Mouse (Mus musculus): ENCODE data around the gene Sytl1. TPM values are rescaled to one million over a fixed set of nuclear protein-coding genes. Genes with fewer than 3 reads are reported as not detected.

The Sytl1 gene
- polyA plus RNA-seq, 1 experiment from 2014 or later = 1.6 TPM

DNA sequence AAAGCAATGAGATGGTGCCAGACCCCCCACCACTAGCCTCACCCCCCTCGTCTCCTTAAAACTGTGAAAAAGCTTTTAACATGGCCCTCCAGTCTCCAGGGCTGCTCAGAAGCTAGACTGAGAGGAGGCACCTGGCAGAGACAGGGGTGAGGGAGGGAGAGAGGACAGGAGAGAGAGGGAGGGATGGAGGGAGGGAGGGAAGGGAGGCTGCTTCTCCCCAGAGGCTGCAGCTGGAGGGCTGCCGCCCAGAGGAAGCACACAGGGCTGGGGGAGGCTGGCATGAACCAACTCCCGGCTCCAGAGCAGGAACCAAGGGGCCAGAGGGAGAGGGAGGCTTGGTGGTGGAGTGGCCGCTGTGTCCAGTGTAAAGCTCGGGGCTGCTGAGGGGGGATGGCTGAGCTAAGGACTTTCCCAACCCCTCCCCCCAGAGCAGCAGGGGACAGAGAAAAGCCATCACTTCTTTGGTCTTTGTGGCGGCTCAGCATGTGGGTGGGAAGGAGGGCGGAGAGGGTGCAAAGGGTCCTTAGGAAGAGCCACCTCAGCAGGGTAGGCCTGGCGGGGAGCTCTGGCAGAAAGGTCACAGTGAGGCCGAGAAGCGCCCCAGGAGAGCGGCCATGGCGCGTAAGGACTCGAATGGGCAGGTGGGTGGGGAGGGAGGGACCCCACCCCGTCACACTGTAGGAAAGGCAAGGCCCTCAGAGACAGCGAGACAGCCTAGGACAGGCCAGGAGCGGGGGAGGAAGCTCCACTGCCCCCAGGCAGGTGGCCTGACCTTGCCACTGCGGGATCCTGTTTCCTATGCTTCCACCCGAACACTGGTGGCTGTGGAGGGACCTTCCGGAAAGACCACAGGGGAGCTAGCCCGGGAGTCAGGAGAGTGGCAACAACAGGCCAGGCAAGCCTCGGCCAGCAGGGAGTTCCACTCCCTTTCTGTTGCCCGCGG is 30.3 kb upstream of the Sytl1 start:
- Histone ChIP-seq H3K4me3 (peak overlapping the region; percentile 33), H3K4me1 (peaks cover 36% of the 10 kb centered on the region), H3K36me3 (replicated peaks) (peaks cover 51% of the 10 kb centered on the region), H3K27ac (replicated peaks) (peak overlapping the region; percentile 82), H3K9me3 (no peaks in the 10 kb centered on the region), H3K27me3 (replicated peaks; ENCODE audit: low read depth, poor library complexity, severe bottlenecking) (peaks cover 12% of the 10 kb centered on the region)
- WGBS = 7% methylated on average over 24 of the region's 24 CpGs
- peak; percentile 46 for DNase-seq (ENCODE audit: low spot score)

DNA sequence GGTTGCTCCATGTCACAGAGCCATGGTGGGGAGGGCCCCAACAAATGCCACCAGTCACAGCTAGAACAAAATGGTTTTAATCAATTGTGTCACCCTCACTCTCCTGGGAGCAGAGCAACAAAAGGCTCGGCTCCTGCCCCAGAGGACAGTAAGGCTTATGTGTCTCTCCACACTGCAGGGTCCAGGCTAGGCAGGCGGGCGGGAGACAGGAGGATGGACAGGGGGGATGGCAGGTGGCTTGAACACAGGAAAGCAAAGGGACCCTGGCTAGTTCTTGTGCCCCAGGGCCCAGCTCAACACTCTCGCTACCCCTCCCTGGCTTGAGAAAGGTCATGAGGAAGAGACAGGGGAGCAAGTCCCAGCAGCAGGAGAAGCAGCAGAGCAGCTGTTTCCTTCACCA is 29.5 kb upstream of the Sytl1 start:
- H3K4me3 ChIP-seq = no peak overlapping the region
- peaks cover 28% of the 10 kb centered on the region for H3K4me1 ChIP-seq
- peak overlapping the region; percentile 82 for H3K27ac ChIP-seq (replicated peaks)
- DNase-seq (ENCODE audit: low spot score) = no peak
- 65% methylated on average over 4 of the region's 4 CpGs for WGBS
- peaks cover 46% of the 10 kb centered on the region for H3K36me3 ChIP-seq (replicated peaks)
- H3K27me3 ChIP-seq (replicated peaks; ENCODE audit: low read depth, poor library complexity, severe bottlenecking) = peaks cover 12% of the 10 kb centered on the region
- H3K9me3 ChIP-seq = no peaks in the 10 kb centered on the region

DNA sequence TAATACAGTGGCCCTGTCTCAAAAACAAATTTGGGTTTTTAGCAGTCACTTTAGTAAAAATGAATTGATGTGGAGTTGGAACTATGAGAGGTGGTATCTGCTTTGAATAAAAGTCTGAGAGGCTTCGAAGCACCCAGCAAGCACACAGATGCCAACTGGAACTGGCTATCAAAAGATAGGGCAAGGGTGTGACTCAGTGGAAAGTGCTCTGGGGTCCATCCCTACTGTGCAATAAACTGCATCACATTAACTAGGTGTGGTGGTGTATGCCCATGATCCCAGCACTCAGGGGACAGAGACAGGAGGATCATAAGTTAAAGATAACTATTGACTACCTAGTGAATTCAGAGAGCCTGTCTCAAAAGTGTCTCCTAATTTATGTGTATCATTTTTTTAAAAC is 28.3 kb upstream of the Sytl1 start:
- no peak for DNase-seq (ENCODE audit: low spot score)
- no peak overlapping the region for H3K27ac ChIP-seq (replicated peaks)

DNA sequence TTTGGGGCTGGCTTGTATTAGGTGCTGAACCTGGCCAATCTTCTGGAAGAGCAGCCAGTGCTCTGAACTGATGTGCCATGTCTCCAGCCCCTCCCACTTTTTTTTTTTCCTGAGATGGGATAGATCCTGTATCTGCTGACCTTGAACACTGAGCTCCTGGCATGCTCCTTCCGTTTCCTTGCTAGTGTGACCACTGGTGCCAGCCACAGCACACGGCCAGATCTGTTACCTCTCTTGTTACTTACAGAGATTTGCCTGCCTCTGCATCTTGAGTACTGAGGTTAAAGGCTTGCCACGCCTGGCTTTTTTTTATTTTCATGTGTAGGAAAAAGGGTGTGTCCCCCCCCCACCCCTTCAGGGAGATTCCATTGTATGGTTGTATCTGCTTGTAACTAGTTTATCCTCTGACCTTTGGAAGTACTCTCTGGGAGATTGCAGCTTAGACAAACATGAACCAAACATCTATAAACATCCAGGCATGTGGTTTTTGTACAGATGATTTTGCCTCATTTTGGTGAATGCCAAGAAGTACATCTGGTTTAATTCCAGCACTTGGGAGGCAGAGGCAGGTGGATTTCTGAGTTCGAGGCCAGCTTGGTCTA is 23.7 kb upstream of the Sytl1 start:
- WGBS = 85% methylated on average over 4 of the region's 4 CpGs
- no peaks in the 10 kb centered on the region for H3K9me3 ChIP-seq

More for the DNA sequence above, 28.3 kb upstream of the Sytl1 start:
- H3K4me1 ChIP-seq = peaks cover 26% of the 10 kb centered on the region
- H3K36me3 ChIP-seq (replicated peaks) = peaks cover 35% of the 10 kb centered on the region
- H3K27me3 ChIP-seq (replicated peaks; ENCODE audit: low read depth, poor library complexity, severe bottlenecking) = peaks cover 12% of the 10 kb centered on the region
- 93% methylated on average over 1 of the region's 1 CpGs for WGBS
- H3K9me3 ChIP-seq = no peaks in the 10 kb centered on the region
- no peak overlapping the region for H3K4me3 ChIP-seq

GRCm38 (mm10) chr4:133285950-133286349 is 23.0 kb upstream of the Sytl1 start:
- H3K4me1 ChIP-seq = peaks cover 36% of the 10 kb centered on the region
- H3K27ac ChIP-seq (replicated peaks) = no peak overlapping the region
- no peak overlapping the region for H3K4me3 ChIP-seq
- no peaks in the 10 kb centered on the region for H3K9me3 ChIP-seq
- H3K27me3 ChIP-seq (replicated peaks; ENCODE audit: low read depth, poor library complexity, severe bottlenecking) = no peaks in the 10 kb centered on the region
- DNase-seq (ENCODE audit: low spot score) = no peak
- 0 out of 2 replicates have a peak, but pooled peaks cover 2% of the 10 kb centered on the region for H3K36me3 ChIP-seq (replicated peaks)
- 83% methylated on average over 5 of the region's 5 CpGs for WGBS

More for the DNA sequence above, 23.7 kb upstream of the Sytl1 start:
- H3K27me3 ChIP-seq (replicated peaks; ENCODE audit: low read depth, poor library complexity, severe bottlenecking) = no peaks in the 10 kb centered on the region
- DNase-seq (ENCODE audit: low spot score) = no peak
- 0 out of 2 replicates have a peak, but pooled peaks cover 3% of the 10 kb centered on the region for H3K36me3 ChIP-seq (replicated peaks)
- H3K4me3 ChIP-seq = no peak overlapping the region
- H3K4me1 ChIP-seq = peaks cover 29% of the 10 kb centered on the region
- H3K27ac ChIP-seq (replicated peaks) = no peak overlapping the region

DNA sequence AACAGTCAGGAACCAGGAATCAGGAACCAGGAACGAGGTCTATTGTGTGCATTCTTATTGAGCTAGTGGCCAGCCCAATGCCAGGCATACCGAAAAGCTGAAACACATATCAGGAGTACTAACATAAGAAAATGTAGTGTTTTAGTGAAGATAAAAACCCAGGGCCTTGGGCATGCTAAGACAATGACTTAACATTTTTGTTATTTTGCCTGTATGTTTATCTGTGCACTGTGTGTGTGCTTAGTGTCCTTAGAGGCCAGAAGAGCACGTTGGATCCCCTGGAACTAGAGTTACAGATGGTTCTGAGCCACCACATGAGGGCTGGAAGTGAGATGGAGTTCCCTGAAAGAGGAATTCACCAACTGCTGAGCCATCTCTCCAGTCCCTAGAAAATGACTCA is 22.4 kb upstream of the Sytl1 start:
- no peak for DNase-seq (ENCODE audit: low spot score)
- Histone ChIP-seq H3K27ac (replicated peaks) (peak overlapping the region; percentile 52; the same call in 1 of the 2 replicates), H3K4me3 (no peak overlapping the region), H3K9me3 (no peaks in the 10 kb centered on the region), H3K36me3 (replicated peaks) (no peaks in the 10 kb centered on the region), H3K27me3 (replicated peaks; ENCODE audit: low read depth, poor library complexity, severe bottlenecking) (no peaks in the 10 kb centered on the region), H3K4me1 (peaks cover 39% of the 10 kb centered on the region)
- 79% methylated on average over 3 of the region's 3 CpGs for WGBS

GRCm38 (mm10) chr4:133282656-133283055 is 19.7 kb upstream of the Sytl1 start:
- Histone ChIP-seq H3K27ac (replicated peaks) (peak overlapping the region; percentile 88), H3K9me3 (no peaks in the 10 kb centered on the region), H3K27me3 (replicated peaks; ENCODE audit: low read depth, poor library complexity, severe bottlenecking) (no peaks in the 10 kb centered on the region), H3K4me3 (peak overlapping the region; percentile 44), H3K36me3 (replicated peaks) (no peaks in the 10 kb centered on the region), H3K4me1 (peaks cover 45% of the 10 kb centered on the region)
- peak; percentile 53 for DNase-seq (ENCODE audit: low spot score)
- WGBS = 13% methylated on average over 4 of the region's 4 CpGs

DNA sequence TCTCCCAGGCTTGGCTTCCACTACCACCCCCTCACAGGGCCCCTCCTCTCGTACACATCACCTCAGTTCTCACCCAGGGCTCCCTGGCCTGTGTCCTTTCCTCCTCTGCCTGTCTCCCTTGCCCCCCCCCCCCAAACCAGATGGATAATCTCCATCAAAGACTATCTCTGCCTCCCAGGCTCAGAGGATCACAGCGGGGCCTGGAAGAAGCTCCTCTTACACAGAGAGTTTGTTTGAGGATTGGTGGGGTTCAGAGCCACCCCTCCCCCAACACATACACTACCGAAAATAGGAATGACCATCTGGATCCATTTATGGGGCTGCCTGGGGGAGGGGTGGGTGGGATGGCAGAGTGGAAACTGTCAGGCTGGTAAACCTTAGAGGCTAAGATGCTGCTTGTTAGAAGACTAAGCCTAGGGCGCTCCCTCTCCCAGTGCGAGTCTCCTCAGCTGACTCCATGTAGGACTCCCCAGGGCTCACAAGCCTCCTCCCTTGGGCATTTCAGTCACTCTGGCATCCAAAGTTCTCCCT is 19.1 kb upstream of the Sytl1 start:
- peak; percentile 87 for DNase-seq (ENCODE audit: low spot score)
- 9% methylated on average over 5 of the region's 5 CpGs for WGBS
- Histone ChIP-seq H3K27ac (replicated peaks) (peak overlapping the region; percentile 88), H3K9me3 (no peaks in the 10 kb centered on the region), H3K36me3 (replicated peaks) (no peaks in the 10 kb centered on the region), H3K27me3 (replicated peaks; ENCODE audit: low read depth, poor library complexity, severe bottlenecking) (no peaks in the 10 kb centered on the region), H3K4me1 (peaks cover 46% of the 10 kb centered on the region), H3K4me3 (peak overlapping the region; percentile 44)

- peak overlapping the region; percentile 44 for H3K4me3 ChIP-seq
- WGBS = 39% methylated on average over 7 of the region's 7 CpGs
- peaks cover 51% of the 10 kb centered on the region for H3K4me1 ChIP-seq
Measured at GRCm38 (mm10) chr4:133281513-133281912, 18.6 kb upstream of the Sytl1 start.

DNA sequence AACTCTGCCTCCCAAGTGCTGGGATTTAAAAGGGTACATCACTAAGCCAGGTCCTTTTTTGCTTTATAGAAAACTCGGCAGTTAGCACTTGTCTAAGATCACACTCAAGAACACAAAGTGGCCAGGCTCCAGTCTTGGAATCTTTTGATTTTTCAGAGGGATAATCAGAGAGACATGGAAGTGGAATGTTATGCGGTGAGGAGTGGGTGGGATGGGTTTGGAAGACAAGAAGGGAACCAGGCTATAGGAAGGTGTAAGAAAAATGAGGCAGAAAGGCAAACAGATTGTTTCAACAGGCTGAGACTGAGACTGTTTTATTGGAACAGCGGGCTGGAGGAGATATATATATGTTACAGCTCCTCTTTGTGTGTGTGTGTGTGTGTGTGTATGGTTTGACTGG is 15.6 kb upstream of the Sytl1 start:
- no peaks in the 10 kb centered on the region for H3K27me3 ChIP-seq (replicated peaks; ENCODE audit: low read depth, poor library complexity, severe bottlenecking)
- no peak for DNase-seq (ENCODE audit: low spot score)
- H3K4me3 ChIP-seq = peak overlapping the region; percentile 93
- peaks cover 25% of the 10 kb centered on the region for H3K36me3 ChIP-seq (replicated peaks)
- WGBS = 87% methylated on average over 3 of the region's 3 CpGs
- H3K9me3 ChIP-seq = no peaks in the 10 kb centered on the region
- H3K4me1 ChIP-seq = peaks cover 52% of the 10 kb centered on the region
- peak overlapping the region; percentile 93 for H3K27ac ChIP-seq (replicated peaks)

More at GRCm38 (mm10) chr4:133281513-133281912, 18.6 kb upstream of the Sytl1 start:
- Histone ChIP-seq H3K27me3 (replicated peaks; ENCODE audit: low read depth, poor library complexity, severe bottlenecking) (no peaks in the 10 kb centered on the region), H3K9me3 (no peaks in the 10 kb centered on the region), H3K27ac (replicated peaks) (peak overlapping the region; percentile 88), H3K36me3 (replicated peaks) (no peaks in the 10 kb centered on the region)
- DNase-seq (ENCODE audit: low spot score) = no peak

- H3K4me1 ChIP-seq = peaks cover 48% of the 10 kb centered on the region
- WGBS = 32% methylated on average over 6 of the region's 6 CpGs
Measured at GRCm38 (mm10) chr4:133278067-133278466, 15.2 kb upstream of the Sytl1 start.

DNA sequence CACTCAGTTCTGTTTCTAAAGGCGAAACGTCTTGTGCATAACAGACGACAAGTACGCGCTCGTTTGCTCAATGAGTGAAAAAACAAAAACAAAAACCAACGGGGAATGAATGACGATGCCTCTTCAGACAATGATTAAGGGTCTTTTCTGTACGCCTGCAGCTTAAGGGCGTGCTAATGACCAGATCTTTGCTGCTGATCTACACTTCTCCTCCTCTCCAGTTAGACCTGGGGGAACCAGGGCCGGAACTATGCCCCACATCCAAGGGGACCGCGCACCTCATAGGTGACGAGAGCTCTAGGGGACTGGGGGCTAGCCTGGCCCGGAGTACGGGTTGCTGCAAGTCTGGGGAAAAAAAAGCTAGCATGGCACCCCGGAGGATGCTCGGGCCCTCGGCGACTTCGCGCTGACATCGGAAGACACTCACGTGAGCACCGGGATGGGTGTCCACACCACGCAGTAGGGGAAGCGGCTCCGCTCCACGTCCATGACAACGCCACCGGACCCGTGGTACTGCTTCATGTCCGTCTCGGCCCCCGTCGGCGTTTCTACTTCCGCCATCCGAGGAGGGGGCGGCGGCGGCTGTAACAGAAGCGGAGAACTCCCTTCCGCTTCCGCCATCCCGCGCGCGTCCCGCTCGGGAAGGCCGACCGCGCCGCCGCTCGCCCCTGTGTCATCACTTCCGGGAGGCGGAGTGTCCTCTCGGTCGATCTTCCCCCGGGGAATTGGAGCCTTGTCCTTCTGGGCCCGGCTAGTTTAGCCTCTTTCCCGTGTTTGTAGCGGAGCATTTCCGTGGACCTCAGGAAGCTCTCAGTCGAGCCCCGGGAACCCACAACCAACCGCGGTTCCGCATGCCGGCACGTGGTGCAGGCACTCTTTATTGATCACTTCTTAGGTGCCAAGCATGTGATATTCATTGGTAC is 14.5 kb upstream of the Sytl1 start, which contains the start of gene Tmem222:
Tmem222 (minus strand) TSS at position 689 of the 923 bp plus-strand sequence.
- peak within 1 kb of the TSS; percentile 93 for H3K27ac ChIP-seq (replicated peaks)
- WGBS = under 1% methylated on average over 73 of the region's 73 CpGs
- H3K27me3 ChIP-seq (replicated peaks; ENCODE audit: low read depth, poor library complexity, severe bottlenecking) = no peaks in the 10 kb centered on the region
- peak within 1 kb of the TSS; percentile 93 for H3K4me3 ChIP-seq
- H3K4me1 ChIP-seq = peaks cover 41% of the 10 kb centered on the region
- DNase-seq (ENCODE audit: low spot score) = peak; percentile 96
- peaks cover 30% of the 10 kb centered on the region for H3K36me3 ChIP-seq (replicated peaks)
- no peaks in the 10 kb centered on the region for H3K9me3 ChIP-seq

More at GRCm38 (mm10) chr4:133278067-133278466, 15.2 kb upstream of the Sytl1 start:
- peak overlapping the region; percentile 93 for H3K27ac ChIP-seq (replicated peaks)
- H3K36me3 ChIP-seq (replicated peaks) = peaks cover 29% of the 10 kb centered on the region
- DNase-seq (ENCODE audit: low spot score) = no peak
- H3K4me3 ChIP-seq = peak overlapping the region; percentile 93
- no peaks in the 10 kb centered on the region for H3K27me3 ChIP-seq (replicated peaks; ENCODE audit: low read depth, poor library complexity, severe bottlenecking)
- no peaks in the 10 kb centered on the region for H3K9me3 ChIP-seq

Data from embryonic facial prominence, embryonic 10.5 days (tissue).